Mouse (Mus musculus): Measurements from ENCODE around the gene Aifm1. TPM values are rescaled to one million over a fixed set of nuclear protein-coding genes. Genes with fewer than 3 reads are reported as not detected.

Gene Aifm1
- polyA plus RNA-seq (2012; ENCODE audit: insufficient read depth, insufficient read length, low replicate concordance, missing spikeins) = not detected in 2 replicates

DNA sequence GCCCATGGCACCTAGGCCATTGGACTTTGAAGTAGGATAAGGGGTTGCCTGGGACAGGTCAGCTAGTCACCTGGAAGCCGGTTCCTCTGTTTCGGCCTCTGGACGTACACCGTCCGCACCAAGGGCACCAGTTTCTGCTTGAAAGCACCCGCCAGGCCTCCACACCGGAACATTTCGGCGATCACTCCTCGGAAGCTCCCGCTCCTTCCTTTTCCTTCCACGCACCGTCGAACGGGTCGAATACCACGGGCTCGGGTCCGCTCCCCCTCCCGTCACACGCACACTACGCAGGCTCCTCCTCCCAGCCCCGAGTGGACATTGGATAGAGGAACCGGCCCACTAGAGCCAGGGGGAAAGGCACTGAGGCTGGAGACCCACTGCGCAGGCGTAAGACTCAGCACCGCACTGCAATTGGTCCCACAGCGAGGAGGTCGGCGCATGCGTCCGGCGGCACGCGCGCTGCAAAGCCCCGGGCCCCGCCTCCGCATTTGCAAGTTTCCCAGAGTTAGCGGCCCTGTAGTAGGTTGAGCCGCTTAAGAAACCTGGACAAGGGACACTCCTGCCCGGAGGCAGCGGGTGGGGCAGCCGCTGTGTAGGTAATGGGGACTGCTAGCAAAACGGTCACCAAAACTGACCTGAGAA, at the start of gene Aifm1:
TSS of gene Aifm1 (minus strand) at position 398 of the 642 bp plus-strand sequence.
- peak within 1 kb of the TSS; percentile 63 for H3K4me3 ChIP-seq (ENCODE audit: insufficient read depth, low read depth, low read length)
- TF ChIP-seq POLR2A (IDR thresholded peaks at IDR 0.05; ENCODE audit: insufficient read depth, low read depth, low read length) (no peak; the same call in 1 of the 2 replicates), CTCF (IDR thresholded peaks at IDR 0.05; ENCODE audit: insufficient read depth, low read depth, low read length) (no peak)
- 18% methylated on average over 45 of the region's 45 CpGs for WGBS
- H3K4me1 ChIP-seq (ENCODE audit: control insufficient read depth, insufficient read depth, low read length) = no peaks in the 10 kb centered on the region
- H3K27ac ChIP-seq (ENCODE audit: insufficient read depth, low read depth, low read length) = peak within 1 kb of the TSS; percentile 56

DNA sequence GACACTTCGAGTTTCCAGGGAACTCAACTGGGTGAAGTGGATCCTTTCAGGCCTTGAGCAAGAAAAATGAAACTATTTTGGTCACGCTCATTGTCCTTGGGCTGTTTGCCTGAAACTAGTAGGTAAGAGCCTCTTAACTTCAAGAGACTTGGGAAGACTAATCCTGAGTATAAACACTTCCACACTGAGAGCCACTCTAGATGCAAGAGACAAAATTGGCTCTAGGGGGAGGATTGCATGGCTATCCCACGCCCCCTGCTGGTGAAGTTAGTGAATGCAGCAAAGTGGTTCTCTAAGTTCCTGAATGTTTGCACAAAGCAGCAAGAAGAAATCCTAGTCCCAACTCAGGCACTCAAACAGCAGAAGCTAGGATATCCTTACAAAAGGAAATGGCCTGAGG, 18.8 kb upstream of the Aifm1 start:
- Histone ChIP-seq H3K27ac (ENCODE audit: insufficient read depth, low read depth, low read length) (no peak overlapping the region), H3K4me3 (ENCODE audit: insufficient read depth, low read depth, low read length) (no peak overlapping the region), H3K4me1 (ENCODE audit: control insufficient read depth, insufficient read depth, low read length) (no peaks in the 10 kb centered on the region)
- no peak for TF ChIP-seq POLR2A (IDR thresholded peaks at IDR 0.05; ENCODE audit: insufficient read depth, low read depth, low read length)
- no peak for TF ChIP-seq CTCF (IDR thresholded peaks at IDR 0.05; ENCODE audit: insufficient read depth, low read depth, low read length)
- WGBS = 30% methylated on average over 3 of the region's 3 CpGs

DNA sequence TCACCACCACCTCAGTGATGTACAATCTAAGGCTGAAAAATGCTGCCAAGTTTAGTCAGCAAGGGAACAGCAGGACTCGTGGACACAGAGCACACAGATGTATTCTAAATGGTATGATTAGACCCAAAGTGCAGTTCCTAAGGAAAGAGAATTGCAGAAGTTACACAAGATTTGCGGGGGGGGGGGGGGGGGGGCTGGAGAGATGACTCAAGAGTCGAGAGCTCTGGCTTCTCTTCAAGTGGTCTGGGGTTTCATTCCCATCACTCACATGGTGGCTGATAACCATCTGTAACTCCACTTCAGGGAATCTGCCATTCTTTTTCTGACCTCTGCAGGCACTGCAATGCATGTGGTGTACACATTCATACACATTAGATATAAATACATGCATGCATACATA, 13.1 kb upstream of the Aifm1 start:
- 53% methylated on average over 3 of the region's 3 CpGs for whole genome bisulfite sequencing
- no peak overlapping the region for H3K4me3 ChIP-seq (ENCODE audit: insufficient read depth, low read depth, low read length)
- TF ChIP-seq POLR2A (IDR thresholded peaks at IDR 0.05; ENCODE audit: insufficient read depth, low read depth, low read length) (no peak), CTCF (IDR thresholded peaks at IDR 0.05; ENCODE audit: insufficient read depth, low read depth, low read length) (no peak)
- peaks cover 2% of the 10 kb centered on the region; the same call in 1 of the 2 replicates for H3K4me1 ChIP-seq (ENCODE audit: control insufficient read depth, insufficient read depth, low read length)
- no peak overlapping the region for H3K27ac ChIP-seq (ENCODE audit: insufficient read depth, low read depth, low read length)

DNA sequence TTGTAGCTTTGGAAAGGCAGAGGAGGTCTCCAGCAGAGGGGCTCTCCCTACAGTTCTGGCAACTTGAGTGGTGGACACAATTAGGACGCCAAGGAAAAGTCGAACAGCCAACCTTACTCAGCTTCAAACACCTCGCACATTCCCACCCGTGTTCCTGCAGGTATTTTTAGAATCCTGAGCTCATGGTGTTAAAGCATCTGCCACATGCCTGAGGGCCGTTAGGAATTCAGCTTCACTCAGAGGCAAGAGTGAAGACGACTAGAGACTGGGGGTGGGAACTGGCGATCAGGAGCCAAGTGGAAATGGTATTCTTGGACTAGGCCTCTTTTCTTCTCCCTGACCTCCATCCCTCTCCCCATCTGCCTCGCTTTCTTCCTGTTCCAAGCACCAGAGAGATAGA, 12.5 kb upstream of the Aifm1 start:
- 54% methylated on average over 8 of the region's 8 CpGs for WGBS
- TF ChIP-seq POLR2A (IDR thresholded peaks at IDR 0.05; ENCODE audit: insufficient read depth, low read depth, low read length) (no peak), CTCF (IDR thresholded peaks at IDR 0.05; ENCODE audit: insufficient read depth, low read depth, low read length) (no peak)
- H3K4me1 ChIP-seq (ENCODE audit: control insufficient read depth, insufficient read depth, low read length) = peaks cover 2% of the 10 kb centered on the region; the same call in 1 of the 2 replicates
- no peak overlapping the region for H3K27ac ChIP-seq (ENCODE audit: insufficient read depth, low read depth, low read length)
- H3K4me3 ChIP-seq (ENCODE audit: insufficient read depth, low read depth, low read length) = no peak overlapping the region

DNA sequence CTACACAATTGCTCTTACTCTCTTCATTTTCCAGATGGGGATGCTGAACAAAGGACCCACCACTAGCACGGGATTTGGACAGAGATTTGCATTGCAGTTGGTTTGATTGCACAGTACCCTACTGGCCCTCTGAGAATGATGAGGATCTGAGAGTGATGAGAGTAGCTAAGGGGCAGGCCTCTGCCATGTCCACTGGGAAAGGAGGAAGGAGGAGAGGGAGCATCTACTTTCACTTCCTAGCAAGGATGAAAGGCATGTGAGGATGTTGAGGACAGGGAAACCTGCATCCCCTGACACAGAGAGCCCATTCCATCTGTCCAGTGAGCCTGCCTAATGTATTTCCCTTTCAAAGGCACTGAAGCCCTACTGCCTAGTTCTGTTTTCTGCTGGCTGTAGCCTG, 12.0 kb upstream of the Aifm1 start:
- no peak overlapping the region for H3K4me3 ChIP-seq (ENCODE audit: insufficient read depth, low read depth, low read length)
- H3K4me1 ChIP-seq (ENCODE audit: control insufficient read depth, insufficient read depth, low read length) = peaks cover 2% of the 10 kb centered on the region; the same call in 1 of the 2 replicates
- TF ChIP-seq CTCF (IDR thresholded peaks at IDR 0.05; ENCODE audit: insufficient read depth, low read depth, low read length) (no peak), POLR2A (IDR thresholded peaks at IDR 0.05; ENCODE audit: insufficient read depth, low read depth, low read length) (no peak)
- no peak overlapping the region for H3K27ac ChIP-seq (ENCODE audit: insufficient read depth, low read depth, low read length)
- 63% methylated on average over 1 of the region's 1 CpGs for WGBS

DNA sequence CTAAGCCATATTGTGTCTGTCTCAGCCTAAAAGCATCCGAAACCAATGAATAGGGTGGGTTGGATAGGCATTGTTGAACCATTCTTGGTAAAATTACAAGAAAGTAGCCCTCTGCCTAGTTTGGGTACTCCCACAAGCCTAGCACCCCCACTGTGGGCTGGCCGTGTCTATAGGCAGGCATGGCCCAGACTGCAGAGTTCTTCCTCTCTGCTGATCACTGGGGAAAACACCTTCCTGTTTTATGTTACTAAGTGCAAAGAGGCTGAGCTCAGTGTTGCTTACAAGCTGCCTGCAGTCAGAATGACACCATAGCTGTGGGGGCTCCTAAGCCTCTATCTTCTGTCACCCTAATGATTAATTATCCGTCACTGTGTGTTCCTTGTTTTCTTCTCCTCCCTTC, 10.1 kb upstream of the Aifm1 start:
- TF ChIP-seq POLR2A (IDR thresholded peaks at IDR 0.05; ENCODE audit: insufficient read depth, low read depth, low read length) = no peak
- no peak for TF ChIP-seq CTCF (IDR thresholded peaks at IDR 0.05; ENCODE audit: insufficient read depth, low read depth, low read length)
- Histone ChIP-seq H3K4me3 (ENCODE audit: insufficient read depth, low read depth, low read length) (no peak overlapping the region), H3K27ac (ENCODE audit: insufficient read depth, low read depth, low read length) (no peak overlapping the region), H3K4me1 (ENCODE audit: control insufficient read depth, insufficient read depth, low read length) (peaks cover 2% of the 10 kb centered on the region; the same call in 1 of the 2 replicates)
- 48% methylated on average over 3 of the region's 3 CpGs for WGBS

DNA sequence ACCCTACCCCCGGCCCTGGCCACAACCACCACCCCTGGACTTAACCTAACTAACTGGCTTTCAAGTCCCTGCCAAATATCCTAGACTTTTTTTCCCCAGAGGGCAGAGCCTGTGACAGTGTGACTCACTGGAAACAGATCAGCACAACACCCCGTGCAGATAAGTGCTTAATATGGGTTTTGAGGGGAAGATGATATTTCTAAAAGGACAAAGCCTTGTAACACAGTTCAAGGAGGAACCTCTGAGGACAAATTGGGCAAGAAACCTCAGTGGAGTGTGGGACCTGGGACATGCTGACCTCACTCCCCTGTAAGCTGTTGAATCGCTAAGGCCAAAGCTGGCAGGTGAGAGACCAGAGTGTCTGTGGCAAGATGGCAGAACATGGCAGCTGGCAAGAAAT, 8.3 kb upstream of the Aifm1 start:
- Histone ChIP-seq H3K4me1 (ENCODE audit: control insufficient read depth, insufficient read depth, low read length) (peaks cover 2% of the 10 kb centered on the region; the same call in 1 of the 2 replicates), H3K27ac (ENCODE audit: insufficient read depth, low read depth, low read length) (no peak overlapping the region), H3K4me3 (ENCODE audit: insufficient read depth, low read depth, low read length) (no peak overlapping the region)
- TF ChIP-seq POLR2A (IDR thresholded peaks at IDR 0.05; ENCODE audit: insufficient read depth, low read depth, low read length) (no peak), CTCF (IDR thresholded peaks at IDR 0.05; ENCODE audit: insufficient read depth, low read depth, low read length) (no peak)
- 60% methylated on average over 3 of the region's 3 CpGs for WGBS

DNA sequence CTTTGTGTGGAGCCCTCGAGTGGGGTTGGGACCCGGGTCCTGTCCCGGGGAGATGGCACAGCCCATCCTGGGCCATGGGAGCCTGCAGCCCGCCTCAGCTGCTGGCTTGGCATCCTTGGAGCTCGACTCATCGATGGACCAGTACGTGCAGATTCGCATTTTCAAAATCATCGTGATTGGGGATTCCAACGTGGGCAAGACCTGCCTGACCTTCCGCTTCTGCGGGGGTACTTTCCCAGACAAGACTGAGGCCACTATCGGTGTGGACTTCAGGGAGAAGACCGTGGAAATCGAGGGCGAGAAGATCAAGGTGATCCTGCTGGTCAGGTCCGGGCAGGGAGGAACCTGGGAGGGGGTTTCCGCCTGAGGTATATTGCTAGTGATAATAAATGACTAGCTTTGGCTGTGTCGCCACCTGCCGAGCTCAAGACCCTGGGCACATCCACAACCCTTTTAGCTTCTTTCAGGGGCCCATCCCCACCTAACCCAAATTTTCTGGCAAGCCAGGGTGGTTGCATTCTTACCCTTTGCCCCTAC, 6.3 kb upstream of the Aifm1 start:
- Histone ChIP-seq H3K4me1 (ENCODE audit: control insufficient read depth, insufficient read depth, low read length) (peaks cover 2% of the 10 kb centered on the region; the same call in 1 of the 2 replicates), H3K27ac (ENCODE audit: insufficient read depth, low read depth, low read length) (peak overlapping the region; percentile 54), H3K4me3 (ENCODE audit: insufficient read depth, low read depth, low read length) (peak overlapping the region; percentile 56)
- TF ChIP-seq POLR2A (IDR thresholded peaks at IDR 0.05; ENCODE audit: insufficient read depth, low read depth, low read length) = no peak
- no peak for TF ChIP-seq CTCF (IDR thresholded peaks at IDR 0.05; ENCODE audit: insufficient read depth, low read depth, low read length)
- 20% methylated on average over 20 of the region's 20 CpGs for whole genome bisulfite sequencing

DNA sequence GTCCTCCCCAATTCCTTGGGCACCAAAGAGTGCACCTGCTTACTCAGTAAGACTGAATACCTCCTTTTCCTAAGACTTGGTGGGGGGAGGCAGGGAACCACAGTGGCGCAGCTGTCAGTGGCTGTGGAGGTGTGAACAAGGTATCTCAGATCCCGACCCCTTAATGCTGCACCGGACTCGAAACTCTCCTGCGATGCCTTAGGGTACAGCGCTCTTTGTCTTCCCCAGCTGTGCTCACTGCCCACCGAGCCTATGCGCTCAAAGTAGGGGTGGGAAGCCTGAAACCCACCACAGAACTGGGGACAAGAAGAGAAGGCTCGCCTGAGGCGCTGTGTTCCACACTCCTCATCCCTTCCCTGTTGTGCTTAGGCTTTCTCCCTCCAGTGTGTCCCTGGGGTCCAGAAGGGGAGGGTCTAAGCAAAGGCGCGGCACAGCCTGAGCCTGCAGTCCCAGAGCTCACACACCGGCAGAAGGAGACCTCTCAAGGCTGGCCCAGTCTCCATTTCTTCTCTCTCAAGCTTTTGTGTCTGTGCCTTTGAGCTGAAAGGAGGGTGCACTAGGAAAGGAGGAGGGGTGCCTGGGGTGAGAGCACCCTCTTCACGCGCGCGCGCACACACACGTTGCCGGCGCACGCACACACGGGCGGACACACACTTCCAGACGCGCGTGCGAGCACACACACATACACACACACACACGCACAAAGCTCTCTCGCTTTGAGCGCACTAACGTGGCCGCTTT, 5.6 kb upstream of the Aifm1 start, which contains the start of gene Rab33a:
TSS of gene Rab33a (plus strand) at position 478 of the 741 bp plus-strand sequence.
- TF ChIP-seq CTCF (IDR thresholded peaks at IDR 0.05; ENCODE audit: insufficient read depth, low read depth, low read length) (no peak), POLR2A (IDR thresholded peaks at IDR 0.05; ENCODE audit: insufficient read depth, low read depth, low read length) (no peak; the same call in 1 of the 2 replicates)
- H3K27ac ChIP-seq (ENCODE audit: insufficient read depth, low read depth, low read length) = peak within 1 kb of the TSS; percentile 76
- 32% methylated on average over 33 of the region's 33 CpGs for WGBS
- peaks cover 2% of the 10 kb centered on the region; the same call in 1 of the 2 replicates for H3K4me1 ChIP-seq (ENCODE audit: control insufficient read depth, insufficient read depth, low read length)
- peak within 1 kb of the TSS; percentile 56 for H3K4me3 ChIP-seq (ENCODE audit: insufficient read depth, low read depth, low read length)

Measured in olfactory bulb, adult 2 months (tissue).